Mouse (Mus musculus) embryonic fibroblast, embryonic 13.5 days (primary cell): ENCODE results near the gene Aspscr1. TPM values are rescaled to one million over a fixed set of nuclear protein-coding genes. Genes with fewer than 3 reads are reported as not detected.

Experiments
- H3K27ac ChIP-seq: 2 replicates; pipeline ENCODE4 v1.5.1; 2012; ENCODE audit warnings: low read length, control low read depth, inconsistent platforms; ENCODE audit not compliant: insufficient read depth
- H3K4me1 ChIP-seq: 2 replicates; pipeline ENCODE4 v1.6.1; 2011; ENCODE audit warnings: low read length; ENCODE audit not compliant: control insufficient read depth, insufficient read depth
- H3K4me3 ChIP-seq: 2 replicates; pipeline ENCODE4 v1.5.1; 2011; ENCODE audit warnings: mild to moderate bottlenecking, control low read depth, low read length; ENCODE audit not compliant: insufficient read depth
- CTCF ChIP-seq: IDR thresholded peaks from 2 replicates; pipeline ENCODE4 v1.5.1; 2011; ENCODE audit warnings: mild to moderate bottlenecking, control low read depth, low read length, moderate library complexity, borderline replicate concordance; ENCODE audit not compliant: insufficient read depth
- POLR2A ChIP-seq: IDR thresholded peaks from 2 replicates; pipeline ENCODE4 v1.6.1; 2011; ENCODE audit warnings: low read depth, mild to moderate bottlenecking, control low read depth, low read length, moderate library complexity
- polyA plus RNA-seq: library from polyadenylated mRNA; stranded (reverse); fragments of >200 nt; gene quantifications from 2 replicates; pipeline ENCODE4 v1.2.4, GENCODE M21; 2011; ENCODE audit warnings: low read depth; ENCODE audit not compliant: missing spikeins, insufficient read length

Aspscr1 gene
- polyA plus RNA-seq, 1 experiment, result 53.9 TPM

DNA sequence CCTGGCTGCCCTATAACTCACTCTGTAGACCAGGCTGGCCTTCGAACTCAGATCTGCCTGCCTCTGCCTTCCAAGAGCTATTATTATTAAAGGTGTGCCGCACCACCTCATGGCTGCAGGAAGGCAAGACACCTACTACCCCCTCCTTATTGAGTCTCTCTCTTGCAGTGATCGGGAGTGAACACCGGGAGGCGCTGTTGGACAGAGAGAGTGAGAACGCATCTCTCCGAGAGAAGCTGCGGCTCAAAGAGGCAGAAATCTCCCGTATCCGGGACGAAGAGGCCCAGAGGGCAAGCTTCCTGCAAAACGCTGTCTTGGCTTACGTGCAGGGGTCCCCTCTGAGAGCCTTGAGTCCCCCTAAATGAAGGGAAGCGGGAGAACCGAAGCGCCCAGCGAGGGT lies 47.7 kb downstream of the Aspscr1 start:
- no peak overlapping the region for H3K27ac ChIP-seq
- no peak overlapping the region for H3K4me3 ChIP-seq
- TF ChIP-seq POLR2A (no peak), CTCF (peak; percentile 85)
- H3K4me1 ChIP-seq, result no peaks in the 10 kb centered on the region

DNA sequence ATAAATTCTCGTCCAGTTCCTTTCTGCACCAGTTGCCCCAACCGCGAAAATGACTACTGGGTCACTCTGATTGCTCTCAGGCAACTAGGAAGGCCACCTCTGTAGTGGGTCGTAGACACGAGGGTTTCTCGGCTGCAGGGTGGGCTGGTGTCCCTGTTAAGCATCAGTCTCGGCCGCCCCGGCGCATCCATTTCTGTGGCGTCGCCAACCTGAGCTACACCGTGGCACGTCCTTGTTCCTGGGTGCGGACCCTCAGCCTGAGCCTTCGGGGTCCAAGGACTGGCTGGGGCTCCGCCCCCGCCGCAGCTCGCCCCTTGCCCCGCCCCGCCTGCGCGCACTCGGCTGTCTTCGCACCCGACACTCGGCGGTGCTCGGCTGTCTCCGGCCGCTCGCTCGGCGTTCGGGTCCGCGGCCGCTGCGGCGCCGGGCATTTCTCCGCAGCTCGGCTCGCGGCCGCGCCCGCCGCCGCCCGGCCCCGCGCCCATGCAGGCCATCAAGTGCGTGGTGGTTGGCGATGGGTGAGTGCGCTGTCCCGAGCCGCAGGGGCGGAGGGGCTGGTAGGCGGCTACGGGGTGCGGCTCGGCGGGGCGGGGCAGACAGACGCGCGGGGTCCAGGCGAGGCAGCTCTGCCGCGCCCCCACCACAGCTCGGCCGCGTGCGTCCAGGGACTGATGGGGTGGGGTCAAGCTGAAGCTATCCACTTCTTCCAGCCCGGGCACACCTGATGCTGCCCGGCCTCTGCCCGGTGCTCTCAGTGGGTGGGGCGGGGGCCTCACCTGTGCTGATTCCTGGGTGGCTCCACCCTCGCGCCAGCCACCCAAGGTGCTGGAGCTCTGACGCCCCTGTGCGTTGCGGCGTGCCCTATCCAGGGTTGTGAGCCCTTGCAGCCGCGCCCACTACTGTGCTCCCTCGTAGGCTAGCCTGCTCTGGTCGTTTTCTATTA lies 48.6 kb downstream of the Aspscr1 start, which contains the start of gene Rac3:
TSS of gene Rac3 (plus strand) at position 347 of the 943 bp plus-strand sequence.
- TF ChIP-seq POLR2A (peak; percentile 35; the same call in 1 of the 2 replicates), CTCF (no peak)
- Histone ChIP-seq H3K4me1 (no peaks in the 10 kb centered on the region), H3K4me3 (peak within 1 kb of the TSS; percentile 25), H3K27ac (no peak within 1 kb of the TSS)

DNA sequence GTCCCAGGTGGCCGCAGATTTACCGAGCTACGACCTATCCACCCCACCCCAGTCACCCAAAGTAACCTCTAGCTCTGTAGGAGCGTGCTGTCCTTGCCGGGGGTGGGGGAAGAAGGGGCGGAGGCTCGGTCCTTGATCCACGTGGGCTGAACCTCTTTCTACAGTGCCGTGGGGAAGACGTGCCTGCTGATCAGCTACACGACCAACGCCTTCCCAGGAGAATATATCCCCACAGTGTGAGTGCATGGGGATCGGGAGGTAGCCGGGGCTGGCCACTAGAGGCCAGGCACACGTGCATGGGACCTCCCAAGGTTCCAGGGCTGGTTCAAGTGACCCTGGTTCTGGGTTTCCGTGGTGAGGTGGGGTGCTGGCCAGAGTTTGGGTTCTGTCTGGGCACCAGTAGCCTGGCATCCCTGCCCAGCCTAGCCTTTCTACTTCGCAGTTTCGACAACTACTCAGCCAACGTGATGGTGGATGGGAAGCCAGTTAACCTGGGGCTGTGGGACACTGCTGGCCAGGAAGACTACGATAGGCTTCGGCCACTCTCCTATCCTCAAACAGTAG lies 49.4 kb downstream of the Aspscr1 start:
- no peak overlapping the region for H3K27ac ChIP-seq
- H3K4me3 ChIP-seq, result peak overlapping the region; percentile 25
- H3K4me1 ChIP-seq, result no peaks in the 10 kb centered on the region
- TF ChIP-seq POLR2A, result no peak; the same call in 1 of the 2 replicates

DNA sequence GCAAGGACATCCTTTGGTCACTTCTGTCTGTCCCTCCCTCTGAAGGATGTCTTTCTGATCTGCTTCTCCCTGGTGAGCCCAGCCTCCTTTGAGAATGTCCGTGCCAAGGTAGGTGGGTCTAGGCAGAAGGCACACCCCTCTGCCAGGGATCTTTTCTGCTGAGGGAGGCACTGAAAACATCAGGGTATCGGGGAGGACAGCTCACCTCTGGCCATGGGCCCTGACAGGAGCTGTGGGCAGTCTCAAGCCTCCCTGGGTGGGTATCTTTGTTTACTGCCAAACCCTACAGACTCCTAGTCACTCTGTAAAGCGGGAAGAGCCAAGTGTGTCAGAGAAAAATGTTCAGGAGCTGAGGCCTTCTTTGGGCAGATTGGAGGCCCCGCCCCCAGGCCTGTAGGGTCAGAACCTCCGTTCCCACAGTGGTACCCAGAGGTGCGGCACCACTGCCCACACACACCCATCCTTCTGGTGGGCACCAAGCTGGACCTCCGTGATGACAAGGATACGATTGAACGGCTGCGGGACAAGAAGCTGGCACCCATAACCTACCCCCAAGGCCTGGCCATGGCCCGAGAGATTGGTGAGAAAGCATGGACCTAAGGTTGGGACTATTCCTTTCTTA lies 50.1 kb downstream of the Aspscr1 start:
- Histone ChIP-seq H3K4me3 (no peak overlapping the region), H3K27ac (no peak overlapping the region), H3K4me1 (no peaks in the 10 kb centered on the region)
- TF ChIP-seq CTCF (no peak), POLR2A (peak; percentile 36)

DNA sequence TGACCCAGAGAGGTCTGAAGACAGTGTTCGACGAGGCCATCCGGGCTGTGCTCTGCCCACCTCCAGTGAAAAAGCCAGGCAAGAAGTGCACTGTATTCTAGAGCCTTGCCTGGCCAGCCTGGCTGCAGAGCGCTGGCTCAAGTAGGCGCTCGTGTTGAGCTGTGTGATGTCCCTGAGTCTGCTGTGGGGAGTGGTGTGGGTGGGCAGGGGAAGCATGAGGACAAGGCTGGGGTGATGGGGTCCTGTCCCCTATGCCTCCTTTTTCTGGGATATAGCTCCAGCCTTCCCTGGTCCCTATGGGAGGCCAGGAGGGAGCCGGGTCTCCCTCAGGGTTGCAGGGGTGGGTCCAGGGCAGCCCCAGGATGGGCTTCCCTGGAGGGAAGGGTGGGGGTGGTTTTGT lies 50.7 kb downstream of the Aspscr1 start:
- no peaks in the 10 kb centered on the region for H3K4me1 ChIP-seq
- no peak overlapping the region for H3K4me3 ChIP-seq
- TF ChIP-seq CTCF (no peak), POLR2A (peak; percentile 34; the same call in 1 of the 2 replicates)
- no peak overlapping the region for H3K27ac ChIP-seq

DNA sequence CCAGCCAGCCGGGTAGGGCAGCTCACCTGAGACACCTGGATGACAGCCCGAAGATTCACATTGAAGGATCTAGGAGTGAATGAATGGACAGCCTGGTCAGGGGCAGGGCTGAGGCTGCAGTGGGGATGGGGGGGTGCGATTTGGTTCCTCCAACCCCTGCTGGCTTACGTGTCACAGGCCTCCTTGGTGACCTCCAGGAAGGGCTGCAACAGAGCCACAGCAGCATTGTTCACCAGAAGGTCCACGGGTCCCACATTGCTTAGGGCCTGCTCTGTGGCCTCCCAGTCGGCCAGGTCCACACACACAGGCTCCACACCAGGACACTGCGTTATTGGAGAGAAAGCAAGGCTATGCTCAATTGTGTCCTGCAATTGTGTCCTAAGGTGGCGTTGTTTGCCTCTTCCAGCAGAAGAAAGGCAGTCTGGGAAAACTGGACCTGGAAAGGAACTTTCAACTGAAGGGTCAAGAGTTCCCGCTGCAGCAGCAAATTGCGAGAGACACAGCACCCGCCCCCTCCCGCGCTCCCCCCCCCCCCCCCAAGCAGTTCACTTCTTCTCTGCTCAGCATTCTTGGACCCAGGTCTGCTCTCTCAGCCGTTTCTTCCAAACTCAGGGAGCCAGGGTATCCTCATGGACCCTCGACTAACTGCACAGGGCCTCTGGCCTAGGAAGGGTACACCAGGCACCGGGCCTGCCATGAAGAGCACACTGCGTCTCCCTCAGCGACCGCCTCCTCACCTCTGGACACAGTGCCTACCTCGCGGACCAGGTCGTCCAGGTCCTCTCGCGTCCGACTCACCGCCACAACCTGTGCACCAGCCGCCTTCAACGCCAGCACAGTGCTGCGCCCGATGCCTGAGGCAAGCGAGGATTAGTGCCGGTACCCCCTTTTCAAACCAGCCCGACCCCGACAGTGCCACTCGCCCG lies 53.7 kb downstream of the Aspscr1 start:
- no peak for TF ChIP-seq CTCF
- TF ChIP-seq POLR2A, result no peak
- Histone ChIP-seq H3K4me1 (peaks cover 2% of the 10 kb centered on the region; the same call in 1 of the 2 replicates), H3K4me3 (peak overlapping the region; percentile 60), H3K27ac (no peak overlapping the region)

DNA sequence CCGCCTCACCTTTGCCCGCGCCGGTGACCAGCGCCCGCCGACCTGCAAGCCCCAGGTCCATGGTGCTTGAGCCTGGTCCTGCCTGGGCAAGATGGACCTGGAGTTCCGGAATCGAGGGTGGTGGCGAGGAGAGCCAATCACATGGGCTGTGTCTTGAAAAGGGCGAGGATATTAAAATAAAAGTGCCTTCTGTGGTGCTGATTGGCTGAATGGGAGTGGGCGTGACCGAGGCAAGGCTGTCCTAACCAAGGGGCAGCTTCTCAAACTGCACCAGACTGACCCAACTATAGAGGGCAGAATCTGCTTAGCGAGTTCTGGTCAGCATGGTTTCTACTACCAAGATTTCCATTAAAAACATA lies 54.4 kb downstream of the Aspscr1 start, which contains the start of gene Dcxr:
TSS of gene Dcxr (minus strand) at position 113 of the 359 bp plus-strand sequence.
- Histone ChIP-seq H3K4me1 (peaks cover 3% of the 10 kb centered on the region; the same call in 1 of the 2 replicates), H3K4me3 (peak within 1 kb of the TSS; percentile 60), H3K27ac (no peak within 1 kb of the TSS)
- peak; percentile 32; the same call in 1 of the 2 replicates for TF ChIP-seq CTCF
- TF ChIP-seq POLR2A, result peak; percentile 94

DNA sequence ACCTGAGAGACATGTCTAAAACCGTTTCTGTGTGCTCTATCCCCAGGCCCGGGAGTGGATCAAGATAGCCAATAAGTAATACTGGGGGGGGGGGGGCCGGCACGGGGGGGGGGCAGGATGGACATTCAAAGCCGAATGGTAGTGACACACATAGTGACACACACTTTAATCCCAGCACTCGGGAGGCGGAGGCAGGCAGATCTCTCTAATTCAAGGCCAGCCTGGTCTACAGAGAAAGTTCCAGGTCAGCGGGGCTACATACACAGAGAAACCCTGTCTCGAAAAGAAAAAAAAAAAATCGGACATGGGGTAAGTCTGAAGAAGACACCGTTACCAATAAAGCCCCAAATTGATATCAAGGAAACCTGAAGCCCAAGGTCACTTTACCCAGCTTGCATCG lies 54.8 kb downstream of the Aspscr1 start:
- TF ChIP-seq POLR2A, result no peak
- Histone ChIP-seq H3K27ac (no peak overlapping the region), H3K4me3 (no peak overlapping the region), H3K4me1 (peaks cover 3% of the 10 kb centered on the region; the same call in 1 of the 2 replicates)
